Mouse (Mus musculus) small intestine, adult 2 months (tissue): ENCODE measurements at regions not wholly inside any gene's neighbourhood (a gene's known extent, or its start where the extent isn't known, plus 50 kb on each side); places are given as distances from the start of the nearest gene placed in this dataset.

Experiments used
- CTCF ChIP-seq: fragments of 200-500 bp; IDR thresholded peaks from 2 replicates; pipeline ENCODE4 v1.5.1; 2012; ENCODE audit warnings: low read depth, mild to moderate bottlenecking, control low read depth, inconsistent platforms, low read length, moderate library complexity, mixed read lengths; ENCODE audit not compliant: insufficient replicate concordance, insufficient read length; ENCODE audit errors: extremely low read depth
- POLR2A ChIP-seq: fragments of 200-500 bp; IDR thresholded peaks from 2 replicates; pipeline ENCODE4 v1.6.1; 2012; ENCODE audit warnings: low read depth, mild to moderate bottlenecking, control low read depth, inconsistent platforms, low read length, moderate library complexity

GRCm38 (mm10) chr4:125313892-125314291, 176.6 kb upstream of the Grik3 start:
- TF ChIP-seq CTCF (no peak), POLR2A (no peak)
